Mouse (Mus musculus): ENCODE data around the gene Tcf25.

DNA sequence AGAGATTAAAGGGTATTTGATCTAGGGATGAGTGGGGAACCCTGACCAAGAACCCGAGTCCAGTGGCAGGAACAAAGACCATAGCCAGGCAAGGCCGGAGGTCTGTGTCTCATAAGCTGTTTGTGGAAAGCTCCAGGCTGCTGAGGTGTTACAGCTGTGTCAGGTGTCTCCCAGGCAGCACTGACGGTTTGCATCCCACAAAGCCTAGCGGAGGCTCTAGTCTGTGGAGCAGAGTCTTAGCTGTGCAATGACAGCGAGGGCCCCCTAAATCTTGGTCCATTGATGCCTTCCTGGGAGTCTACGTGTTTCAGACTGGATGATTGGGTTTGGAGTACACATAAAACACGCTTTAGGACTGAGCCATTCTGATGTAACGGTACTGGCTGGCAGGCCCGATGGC is 28.4 kb downstream of the Tcf25 start:
- no peak for TF ChIP-seq CTCF (IDR thresholded peaks at IDR 0.05; ENCODE audit: extremely low read depth, insufficient read depth, low read length)
- no peak for TF ChIP-seq POLR2A (IDR thresholded peaks at IDR 0.05; ENCODE audit: extremely low read depth, insufficient read depth, low read length)
